In the genomic region with DNA sequence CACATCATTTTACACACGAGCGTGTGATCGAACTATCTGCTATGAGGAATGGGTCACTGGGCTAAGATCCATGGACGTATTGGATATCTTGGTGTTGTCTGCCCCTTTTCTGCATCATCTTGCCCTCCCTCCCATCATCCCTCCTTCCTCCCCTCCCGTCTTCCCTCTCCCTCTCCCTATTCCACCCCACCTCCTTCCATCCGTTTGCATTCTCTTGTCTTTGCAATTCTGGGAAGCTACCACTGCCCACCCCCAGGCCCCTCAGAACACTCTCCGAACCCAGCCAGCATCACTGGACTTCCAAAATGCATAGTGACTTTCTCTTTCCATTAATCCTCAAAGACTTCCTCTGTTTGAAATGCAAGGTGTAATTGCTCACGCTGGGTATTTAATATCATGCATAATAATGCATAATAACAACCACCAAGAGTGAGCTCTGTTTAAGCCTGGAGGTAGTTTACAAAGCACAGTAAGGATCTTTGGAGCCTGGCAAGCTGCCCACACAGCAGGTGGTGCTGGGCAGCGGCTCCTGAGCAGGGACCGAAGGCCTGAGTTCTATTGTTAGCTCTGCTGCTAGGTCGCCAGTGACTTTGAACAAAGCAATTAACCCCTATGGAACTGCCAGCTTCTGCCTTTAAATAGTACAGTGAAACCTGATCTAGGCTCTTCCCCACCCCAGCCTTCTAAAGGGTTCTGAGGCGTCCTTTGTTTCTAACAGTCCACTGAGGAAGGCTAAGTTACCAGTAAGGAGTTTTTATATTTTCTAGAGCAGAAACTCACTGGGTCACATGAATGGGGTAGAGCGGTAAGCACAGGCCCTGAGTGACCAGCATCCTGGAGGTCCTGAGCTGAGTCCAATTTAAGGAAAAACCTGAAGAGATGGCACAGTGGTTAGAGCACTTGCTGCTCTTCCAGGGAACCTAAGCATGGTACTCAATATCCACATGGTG, we compare ENCODE assay signal across 7 mouse cellular contexts. TPM values are rescaled to one million over a fixed set of nuclear protein-coding genes. Genes with fewer than 3 reads are reported as not detected.
A peak's percentile ranks its signal among the peaks of the same experiment; 100 is the strongest.
DNase-seq lines count a peak whose midpoint lies in the region; ATAC-seq and TF ChIP-seq lines count a peak whose summit lies in the region.

No protein-coding gene starts in this region.

- intact Hi-C loops in gastrocnemius, postnatal 14 days (cut with DNase I; ENCODE audit: low total_unique reads), result no loop called here

- no peak for TF ChIP-seq CTCF in brain, embryonic 14.5 days (IDR thresholded peaks at IDR 0.05; ENCODE audit: borderline replicate concordance, extremely low read depth, insufficient read depth, insufficient read length)

- no peak overlapping the region for H3K9ac ChIP-seq in heart, embryonic 15.5 days
- H3K9ac ChIP-seq in neural tube, embryonic 12.5 days, result no peak overlapping the region

- H3K9me3 ChIP-seq in heart, embryonic 15.5 days (replicated peaks), result no peaks in the 10 kb centered on the region
- no peaks in the 10 kb centered on the region for H3K9me3 ChIP-seq in neural tube, embryonic 12.5 days

- DNase-seq in brain, embryonic 14.5 days (ENCODE audit: low read depth), result peak; percentile 89
- DNase-seq in cerebellum, postnatal 36 days, result peak; percentile 78 to 79
- peak; percentile 87 for DNase-seq in kidney, postnatal 14 days
- no peak for DNase-seq in layer of hippocampus, adult 9-11 months
- no peak for DNase-seq in gastrocnemius, postnatal 14 days

- 45% methylated on average over 13 of the region's 13 CpGs for WGBS in heart, embryonic 15.5 days
- 29% methylated on average over 13 of the region's 13 CpGs for WGBS in neural tube, embryonic 12.5 days

- peak; percentile 77 for ATAC-seq in heart, embryonic 15.5 days (replicated peaks; ENCODE audit: insufficient number of reproducible peaks, insufficient read depth, low FRiP score, low read depth)
- ATAC-seq in neural tube, embryonic 12.5 days (ENCODE audit: low FRiP score, low read depth), result peak; percentile 65

- no peaks in the 10 kb centered on the region for H3K27me3 ChIP-seq in heart, embryonic 15.5 days
- no peaks in the 10 kb centered on the region for H3K27me3 ChIP-seq in neural tube, embryonic 12.5 days (replicated peaks)

- peak overlapping the region; percentile 32; the same call in 1 of the 2 replicates for H3K4me2 ChIP-seq in heart, embryonic 15.5 days
- peak overlapping the region; percentile 14; the same call in 1 of the 2 replicates for H3K4me2 ChIP-seq in neural tube, embryonic 12.5 days (replicated peaks)

- peak overlapping the region; percentile 87 for H3K27ac ChIP-seq in heart, embryonic 15.5 days
- H3K27ac ChIP-seq in neural tube, embryonic 12.5 days, result no peak overlapping the region

- peaks cover 23% of the 10 kb centered on the region for H3K4me1 ChIP-seq in heart, embryonic 15.5 days (replicated peaks)
- peaks cover 8% of the 10 kb centered on the region; the same call in 1 of the 2 replicates for H3K4me1 ChIP-seq in neural tube, embryonic 12.5 days

- no peak overlapping the region for H3K4me3 ChIP-seq in heart, embryonic 15.5 days
- no peak overlapping the region for H3K4me3 ChIP-seq in neural tube, embryonic 12.5 days

- no peak for TF ChIP-seq POLR2A in brain, embryonic 14.5 days (IDR thresholded peaks at IDR 0.05; ENCODE audit: borderline replicate concordance, extremely low read depth, insufficient read depth, insufficient read length, poor library complexity, severe bottlenecking)

- no peaks in the 10 kb centered on the region for H3K36me3 ChIP-seq in heart, embryonic 15.5 days
- H3K36me3 ChIP-seq in neural tube, embryonic 12.5 days, result no peaks in the 10 kb centered on the region

RNA-seq across cellular contexts. Expression of a gene that starts 10.9 kb away (rescaled TPM):
- polyA plus RNA-seq in brain, embryonic 14.5 days (2012; rRNA removed), result 6.8 and 7.5 TPM in 2 replicates
- polyA plus RNA-seq in heart, embryonic 15.5 days (2015; fragmentation: Nextera tagmentation; extraction: Ambion mirVana), result 8.8 and 9.0 TPM in 2 replicates
- polyA plus RNA-seq in neural tube, embryonic 12.5 days (2016; fragmentation: Nextera tagmentation; extraction: Ambion mirVana), result 8.3 and 10.4 TPM in 2 replicates
- total RNA-seq in gastrocnemius, postnatal 14 days (2021), result under 1 TPM; 0.60 to 0.80 TPM

RNA-seq across cellular contexts. Expression of a gene that starts 15.8 kb away (rescaled TPM):
- polyA plus RNA-seq in brain, embryonic 14.5 days (2012; rRNA removed), result 24.1 and 31.6 TPM in 2 replicates
- 23.5 and 27.7 TPM in 2 replicates for polyA plus RNA-seq in heart, embryonic 15.5 days (2015; fragmentation: Nextera tagmentation; extraction: Ambion mirVana)
- polyA plus RNA-seq in neural tube, embryonic 12.5 days (2016; fragmentation: Nextera tagmentation; extraction: Ambion mirVana), result 42.7 and 53.7 TPM in 2 replicates
- total RNA-seq in gastrocnemius, postnatal 14 days (2021), result 10 to 100 TPM; 24.2 to 27.9 TPM

RNA-seq across cellular contexts. Expression of a gene that starts 35.9 kb away (rescaled TPM):
- 29.3 and 32.9 TPM in 2 replicates for polyA plus RNA-seq in brain, embryonic 14.5 days (2012; rRNA removed)
- polyA plus RNA-seq in heart, embryonic 15.5 days (2015; fragmentation: Nextera tagmentation; extraction: Ambion mirVana), result 53.0 and 57.1 TPM in 2 replicates
- polyA plus RNA-seq in neural tube, embryonic 12.5 days (2016; fragmentation: Nextera tagmentation; extraction: Ambion mirVana), result 68.8 and 69.1 TPM in 2 replicates
- total RNA-seq in gastrocnemius, postnatal 14 days (2021), result 10 to 100 TPM; 29.3 to 33.0 TPM

Comparison
In these comparisons a context has a peak if more than half of its experiments do, and no peak if none do; other contexts are left out.
1. DNase-seq: peak in brain, embryonic 14.5 days (single experiment), cerebellum, postnatal 36 days (2 of 2) and kidney, postnatal 14 days (single experiment); none in layer of hippocampus, adult 9-11 months (single experiment) and gastrocnemius, postnatal 14 days (single experiment).